Mouse (Mus musculus) T-cell, adult 2 months (primary cell): ENCODE results near the gene Ddx42.
A peak's percentile ranks its signal among the peaks of the same experiment; 100 is the strongest.

Experiments used
- DNase-seq: peaks from one replicate; pipeline ENCODE4 v3.0.0; 2022; ENCODE audit warnings: low spot score

The Ddx42 gene

DNA sequence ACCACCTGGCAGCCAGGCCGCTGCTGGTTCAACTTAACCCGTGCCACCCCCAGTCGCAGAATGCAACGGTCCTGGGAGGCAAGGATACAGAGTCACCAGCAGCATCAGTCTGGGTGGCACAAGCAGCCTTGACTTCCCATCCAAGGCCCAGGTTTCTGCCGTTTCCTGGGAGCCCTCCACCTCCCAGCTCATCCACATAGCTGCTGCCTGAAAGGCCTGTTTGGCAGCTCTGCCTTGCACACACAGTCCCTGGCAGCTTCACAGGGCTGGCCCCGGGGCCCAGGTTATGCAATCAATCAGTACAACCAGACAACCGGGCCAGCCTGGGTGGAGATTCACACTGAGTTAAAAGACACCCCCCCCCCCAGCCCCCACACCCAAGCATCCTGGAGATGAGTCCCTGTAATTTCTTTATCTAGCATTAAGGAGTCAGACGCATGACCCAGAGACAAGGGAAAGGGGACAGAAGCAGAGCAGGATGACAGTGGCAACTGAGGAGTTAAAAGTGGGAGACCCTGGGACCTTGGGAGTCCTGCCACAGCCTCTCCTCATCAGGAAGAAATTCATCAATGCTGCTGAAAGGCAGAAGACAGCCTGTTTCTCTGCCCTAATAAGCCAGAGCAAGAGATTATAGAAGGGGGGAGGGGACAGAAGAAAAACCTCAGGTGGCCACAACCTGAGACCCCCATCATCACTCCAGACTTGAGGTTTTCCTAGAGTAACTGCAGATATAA, 51.8 kb downstream of the Ddx42 start:
- DNase-seq, result no peak

DNA sequence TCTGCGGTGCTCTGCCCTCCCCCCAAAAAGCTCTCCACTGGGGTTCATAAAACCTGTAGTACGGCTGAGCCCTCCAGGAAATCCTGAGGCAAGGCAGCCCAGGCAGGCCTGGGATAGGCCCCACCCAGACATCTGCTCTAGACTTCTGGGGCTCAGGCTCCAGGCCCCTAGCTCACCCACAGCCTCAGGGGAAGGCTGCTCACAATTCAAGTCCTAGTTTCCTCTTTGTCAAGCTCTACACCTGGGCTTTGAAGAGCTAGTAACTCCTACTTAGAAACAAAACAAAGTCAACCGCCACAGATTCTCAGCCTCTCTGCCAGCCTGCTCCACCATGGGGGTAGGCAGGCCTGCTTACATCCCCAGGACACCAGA, 52.3 kb downstream of the Ddx42 start:
- peak; percentile 50 for DNase-seq

DNA sequence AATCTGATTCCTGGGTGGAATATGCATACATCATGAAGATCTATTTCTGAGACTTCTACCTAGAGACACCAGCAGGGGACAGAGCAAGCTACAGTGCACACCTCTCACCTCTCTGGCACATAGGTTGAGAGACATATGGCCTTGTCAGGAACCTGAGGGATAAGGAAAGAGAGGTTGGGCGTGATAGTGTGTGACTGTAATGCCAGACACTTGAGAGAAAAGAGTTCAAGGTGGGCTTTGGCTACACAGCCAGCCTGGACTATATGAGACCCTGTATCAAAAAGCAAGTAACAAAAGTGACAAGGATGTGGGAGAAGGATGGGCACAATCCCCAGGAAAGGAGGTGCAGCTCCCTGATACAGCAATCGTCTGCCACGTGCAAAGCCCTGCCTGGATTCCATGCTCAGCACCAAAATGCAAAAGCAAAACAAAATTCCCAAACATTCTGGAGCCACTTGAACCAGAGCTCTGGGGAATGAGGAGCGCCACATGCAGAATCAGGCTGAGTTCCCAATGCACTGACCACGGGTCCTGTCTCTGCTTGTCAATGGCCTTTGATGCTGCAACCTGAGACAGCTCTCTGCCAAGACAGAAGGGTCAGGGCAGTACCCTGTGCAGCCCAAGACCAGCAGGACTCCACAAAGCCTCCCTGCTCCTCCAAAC, 54.5 kb downstream of the Ddx42 start:
- DNase-seq, result no peak

DNA sequence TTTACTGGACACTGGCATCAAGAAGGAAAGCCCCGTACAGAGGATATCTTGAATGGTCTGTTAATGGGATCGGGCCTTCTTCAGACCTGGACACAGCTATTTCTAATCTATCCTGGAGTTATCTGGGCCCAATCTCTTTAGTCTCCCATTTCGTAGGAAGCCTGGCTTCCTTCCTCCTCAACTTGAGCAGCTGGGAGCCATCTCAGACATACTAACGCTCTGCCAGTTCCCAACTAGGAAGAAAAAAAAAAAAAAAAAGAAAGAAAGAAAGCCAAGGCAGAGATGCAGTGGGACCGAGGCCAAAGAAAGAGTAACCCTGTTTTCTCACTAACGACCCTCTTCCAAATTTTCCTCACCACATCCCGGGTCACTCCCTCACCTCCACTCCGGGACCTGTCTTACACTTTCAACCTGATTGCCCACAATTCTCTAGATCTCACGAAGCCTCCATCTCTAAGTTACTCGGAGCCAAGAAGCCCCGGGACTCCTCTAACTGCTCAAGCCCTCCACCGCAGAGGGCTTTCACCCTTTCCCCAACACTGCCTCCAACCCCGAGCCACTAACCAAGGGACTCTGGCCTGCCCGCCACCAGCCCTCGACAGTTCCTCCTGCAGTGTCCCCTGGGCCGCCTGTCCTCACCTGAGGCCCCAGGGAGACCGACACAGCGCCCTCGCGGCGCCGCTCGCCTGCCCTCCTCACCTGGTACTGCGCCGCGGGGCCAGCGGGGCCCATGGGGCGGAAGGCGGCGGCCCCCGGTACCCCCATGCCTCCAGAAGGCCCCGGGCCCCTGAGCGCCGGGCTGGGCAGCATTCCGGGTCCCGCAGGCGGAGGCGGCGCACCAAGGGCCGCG, 55.3 kb downstream of the Ddx42 start:
- no peak for DNase-seq

DNA sequence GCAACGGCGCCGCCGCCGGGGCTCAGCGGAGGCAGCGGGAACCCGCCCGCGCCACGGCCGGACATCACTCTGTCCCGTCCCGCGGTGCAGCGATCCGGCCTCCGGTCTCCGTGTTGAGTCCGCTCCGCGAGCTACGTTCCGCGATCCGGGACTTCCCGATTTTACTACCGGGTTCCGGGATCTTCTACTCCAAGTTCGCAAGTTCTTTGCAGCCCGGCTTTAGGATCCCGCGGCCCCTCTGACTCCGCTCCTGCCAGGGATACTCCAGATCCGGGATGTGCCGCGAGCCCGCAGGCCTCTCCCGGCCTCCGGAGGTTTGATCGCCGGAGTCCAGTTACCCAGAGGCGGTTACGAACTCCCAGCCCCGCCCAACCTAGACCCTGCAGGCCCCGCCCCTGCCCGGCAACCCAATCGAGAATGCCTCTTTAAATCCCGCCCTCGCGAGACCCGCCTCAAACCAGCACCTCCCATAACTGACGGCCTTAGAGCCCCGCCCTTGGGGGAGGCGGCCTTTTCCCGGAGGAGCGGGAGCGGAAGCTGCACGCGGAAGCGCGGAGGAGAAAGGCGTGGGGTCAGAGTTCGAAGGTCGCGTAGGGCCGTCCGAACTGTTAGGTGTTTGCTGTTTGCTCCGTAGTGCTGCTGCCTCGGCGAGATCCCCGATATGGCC, 56.1 kb downstream of the Ddx42 start, which contains the start of gene Smarcd2:
Smarcd2 (minus strand) TSS at position 329 of the 667 bp plus-strand sequence.
- DNase-seq, result peak; percentile 96

DNA sequence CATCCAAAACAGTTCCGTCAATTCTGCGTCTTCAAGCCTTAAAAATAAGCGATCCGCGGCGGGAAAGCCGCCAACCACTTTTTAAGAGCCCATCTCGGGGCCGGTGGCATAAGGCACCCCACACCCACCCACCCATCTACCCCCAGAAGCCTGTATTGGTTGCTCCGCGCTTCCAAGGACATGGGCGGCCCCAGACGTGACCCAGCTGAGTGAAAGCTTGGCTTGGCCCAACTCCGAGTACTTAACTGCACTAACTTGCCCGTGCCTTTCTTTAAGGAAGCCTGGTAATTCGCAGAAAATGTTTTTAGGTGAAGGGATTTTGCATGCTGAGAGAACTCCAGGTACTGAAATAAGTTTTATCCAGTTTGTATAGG, 56.6 kb downstream of the Ddx42 start:
- DNase-seq, result no peak

DNA sequence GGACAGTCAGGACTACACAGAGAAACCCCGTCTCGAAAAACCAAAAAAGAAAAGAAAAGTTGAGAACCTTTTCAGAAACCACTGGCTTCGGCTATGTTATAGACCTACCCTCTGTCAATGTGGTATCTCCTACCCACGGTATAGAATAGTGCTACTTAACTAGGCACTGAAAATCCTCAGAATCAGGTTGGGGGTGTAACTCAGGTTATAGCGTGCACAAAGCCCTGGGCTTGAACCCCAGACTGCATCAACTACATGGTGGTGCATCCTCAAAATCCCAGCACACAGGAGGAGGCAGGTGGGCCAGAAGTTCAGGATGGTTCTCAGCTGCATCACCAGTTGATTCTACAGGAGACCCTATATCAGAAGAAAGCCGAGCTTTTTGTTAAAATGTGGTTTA, 57.1 kb downstream of the Ddx42 start:
- DNase-seq, result no peak

DNA sequence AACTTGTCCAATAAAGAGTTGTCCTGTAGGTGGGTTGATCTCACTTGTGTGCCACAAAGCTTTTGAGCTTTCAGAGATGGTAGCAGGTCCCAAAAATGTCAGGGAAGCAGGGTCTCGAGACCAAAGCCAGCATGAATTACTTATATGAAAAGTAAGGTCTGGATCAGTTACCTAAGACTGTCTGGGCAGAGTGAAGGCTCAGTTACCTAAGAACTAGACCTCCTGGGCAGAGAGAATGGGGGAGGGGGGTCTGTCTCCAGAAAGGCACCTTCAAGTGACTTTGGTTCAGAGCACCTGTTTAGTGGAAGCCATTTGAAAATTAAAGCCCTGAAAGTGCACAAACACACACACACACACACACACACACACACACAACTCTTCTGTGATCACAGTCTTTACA, 57.6 kb downstream of the Ddx42 start:
- no peak for DNase-seq

DNA sequence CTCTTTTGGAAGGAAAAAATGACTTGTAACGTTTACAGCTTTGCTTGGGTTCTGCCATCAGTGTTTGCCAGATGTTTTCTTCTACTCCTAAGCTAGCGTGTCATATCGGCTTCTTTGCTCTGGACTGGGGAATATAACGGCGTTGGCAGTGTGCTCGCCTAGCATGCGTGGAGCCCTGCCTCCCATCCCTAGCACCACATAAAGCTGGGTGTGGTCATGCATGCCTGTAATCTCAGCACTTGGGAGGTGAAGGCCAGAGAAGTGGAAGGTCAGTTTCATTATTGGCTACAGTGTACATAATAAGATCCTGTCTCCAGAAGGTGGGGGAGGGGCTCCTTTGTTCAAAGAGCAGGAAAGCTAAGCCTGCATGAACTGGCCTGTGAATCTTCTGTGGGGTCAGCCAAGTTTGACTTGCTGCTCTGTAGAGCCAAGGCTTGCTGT, 58.3 kb downstream of the Ddx42 start:
- no peak for DNase-seq

DNA sequence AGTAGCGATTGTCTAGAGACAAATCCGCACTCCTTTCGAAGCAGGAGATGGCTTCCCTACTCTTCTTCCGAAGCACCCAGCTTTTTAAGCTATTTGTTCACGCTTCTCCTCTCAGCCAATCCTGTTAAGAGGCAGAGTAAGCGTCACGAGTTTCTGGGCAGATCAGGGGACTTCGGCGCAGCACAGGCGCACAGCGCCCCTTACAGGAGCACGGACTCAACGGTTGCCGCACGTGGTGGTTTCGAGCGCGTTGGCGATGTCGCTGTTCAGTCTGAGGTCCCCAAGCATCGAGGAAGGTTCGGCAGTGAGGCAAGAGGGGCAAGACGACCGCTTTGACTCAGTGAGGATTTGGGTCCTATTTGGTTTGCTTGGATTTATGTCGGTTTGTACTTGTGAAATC, 59.7 kb downstream of the Ddx42 start, which contains the start of gene Tcam1:
Tcam1 (plus strand) TSS at position 219 of the 400 bp plus-strand sequence.
- peak; percentile 95 for DNase-seq

DNA sequence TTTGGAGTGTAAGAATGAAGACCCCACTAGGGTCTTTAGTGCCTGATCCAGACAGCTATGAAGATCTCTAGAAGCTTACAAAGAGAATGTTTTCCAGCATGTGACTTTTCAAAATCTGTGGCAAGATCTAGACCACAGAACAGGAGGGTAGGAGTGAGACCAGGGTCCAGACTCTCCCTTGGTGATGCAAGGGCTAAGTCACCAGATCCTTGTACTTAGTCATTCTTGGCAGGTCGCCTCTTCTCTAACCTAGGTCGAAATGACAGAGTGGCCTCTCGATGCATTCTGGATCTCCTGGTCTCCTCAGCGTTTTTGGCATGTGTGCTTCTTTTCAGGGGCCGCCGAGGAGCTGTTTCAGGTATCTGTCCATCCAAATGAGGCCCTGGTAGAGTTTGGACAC, 65.7 kb downstream of the Ddx42 start:
- no peak for DNase-seq

DNA sequence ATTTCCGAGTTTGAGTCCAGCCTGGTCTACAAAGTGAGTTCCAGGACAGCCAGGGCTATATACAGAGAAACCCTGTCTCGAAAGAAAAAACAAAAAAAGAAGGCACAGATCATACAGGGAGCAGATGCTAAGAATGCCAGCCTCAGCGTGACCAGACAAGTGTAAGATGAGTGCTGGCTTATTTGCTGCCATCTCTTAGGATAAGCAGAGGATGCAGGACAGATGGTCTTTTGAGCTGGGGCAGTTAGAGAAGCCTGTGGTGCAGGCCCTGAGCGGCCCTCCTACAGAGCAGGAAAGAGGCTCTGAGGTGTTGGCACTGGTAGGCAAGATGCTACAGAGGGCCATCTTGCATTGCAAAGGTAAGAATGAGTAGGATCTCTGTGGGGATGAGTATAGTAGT, 66.6 kb downstream of the Ddx42 start:
- DNase-seq, result no peak

DNA sequence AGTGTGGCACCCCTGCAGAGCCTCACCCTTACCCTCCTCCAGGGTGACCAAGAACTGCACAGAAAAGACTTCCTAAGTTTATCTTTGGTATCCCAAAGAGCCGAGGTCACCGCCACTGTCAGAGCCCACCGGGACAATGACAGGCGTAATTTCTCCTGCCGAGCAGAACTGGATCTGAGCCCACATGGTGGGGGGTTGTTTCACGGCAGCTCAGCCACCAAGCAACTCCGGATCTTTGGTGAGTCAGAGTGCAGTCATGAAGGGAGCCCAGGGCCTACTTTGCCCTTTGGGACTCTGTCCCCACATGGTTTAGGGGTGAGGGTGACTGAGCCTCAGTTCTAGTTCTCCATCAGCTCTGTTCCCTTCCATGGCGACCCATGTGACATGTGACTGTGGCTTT, 67.4 kb downstream of the Ddx42 start:
- no peak for DNase-seq

DNA sequence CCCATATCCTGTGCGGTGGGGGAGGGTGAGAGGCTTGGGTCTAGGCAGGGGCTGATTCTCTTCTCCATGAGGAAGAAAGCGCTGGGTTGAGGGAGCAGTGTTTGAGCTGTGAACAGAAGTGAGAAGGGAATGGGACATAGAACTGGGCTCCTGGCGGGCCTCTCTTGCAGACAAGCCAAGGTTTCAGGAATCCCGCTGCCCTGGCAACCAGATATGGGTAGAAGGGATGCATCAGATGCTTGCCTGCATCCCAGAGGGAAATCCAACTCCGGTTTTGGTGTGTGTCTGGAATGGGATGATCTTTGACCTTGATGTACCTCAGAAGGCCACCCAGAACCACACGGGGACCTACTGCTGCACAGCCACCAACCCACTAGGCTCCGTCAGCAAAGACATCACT, 69.5 kb downstream of the Ddx42 start:
- DNase-seq, result no peak

DNA sequence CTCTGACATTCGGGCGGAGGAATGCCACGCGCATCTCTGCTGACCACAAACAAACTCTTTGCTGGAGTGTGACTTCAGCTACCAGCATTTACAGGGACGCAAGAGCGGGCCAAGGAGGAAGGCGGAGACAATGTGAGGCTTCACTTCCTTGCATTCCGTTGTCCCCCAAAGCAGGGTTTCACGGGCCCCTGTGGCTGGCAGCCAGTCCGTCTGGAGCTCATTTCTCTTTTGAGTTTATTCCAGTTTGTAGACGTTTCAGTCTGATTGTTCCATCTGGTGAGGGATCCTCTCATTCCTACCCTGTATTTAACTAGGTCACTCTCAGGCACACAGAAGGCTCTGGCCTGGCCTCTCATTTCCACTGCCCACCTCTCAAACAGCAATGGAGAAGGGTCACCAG, 70.3 kb downstream of the Ddx42 start:
- DNase-seq, result no peak

DNA sequence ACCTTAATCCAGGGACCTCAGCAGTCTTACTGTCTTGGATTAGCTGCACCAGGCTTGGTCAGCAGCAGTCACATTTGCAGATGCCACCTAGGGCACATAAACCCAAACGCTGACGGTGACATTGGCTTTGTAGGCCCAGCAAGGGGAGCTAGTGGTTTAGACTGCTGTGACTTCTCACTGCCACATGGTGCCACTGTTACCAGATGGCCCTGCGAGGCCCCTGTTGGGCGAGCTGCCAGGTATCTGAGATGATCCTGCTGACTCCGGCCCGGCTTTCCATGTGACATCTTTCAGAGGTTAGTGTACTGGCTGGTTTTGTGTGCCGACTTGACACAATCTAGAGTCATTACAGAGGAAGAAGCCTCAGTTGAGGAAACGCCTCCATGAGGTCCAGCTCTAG, 72.6 kb downstream of the Ddx42 start:
- peak; percentile 13 for DNase-seq

DNA sequence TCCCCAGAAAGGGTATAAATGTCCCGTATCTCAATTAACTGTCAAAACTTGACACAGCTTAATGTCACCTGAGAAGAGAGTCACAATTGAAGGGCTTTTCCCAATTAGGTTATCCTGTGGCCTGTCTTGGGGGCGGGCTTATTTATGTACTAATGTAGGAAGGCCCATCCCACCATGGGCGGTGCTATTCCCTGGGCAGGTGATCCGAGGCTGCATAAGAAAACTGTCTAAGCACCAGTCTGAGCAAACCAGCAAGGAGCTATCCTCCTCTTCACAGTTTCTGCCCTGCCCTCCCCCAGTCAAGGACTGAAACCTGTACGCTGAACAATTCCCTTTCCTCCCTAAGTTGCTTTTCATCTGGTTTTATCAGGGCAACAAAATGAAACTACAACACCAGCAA, 73.7 kb downstream of the Ddx42 start:
- DNase-seq, result no peak

DNA sequence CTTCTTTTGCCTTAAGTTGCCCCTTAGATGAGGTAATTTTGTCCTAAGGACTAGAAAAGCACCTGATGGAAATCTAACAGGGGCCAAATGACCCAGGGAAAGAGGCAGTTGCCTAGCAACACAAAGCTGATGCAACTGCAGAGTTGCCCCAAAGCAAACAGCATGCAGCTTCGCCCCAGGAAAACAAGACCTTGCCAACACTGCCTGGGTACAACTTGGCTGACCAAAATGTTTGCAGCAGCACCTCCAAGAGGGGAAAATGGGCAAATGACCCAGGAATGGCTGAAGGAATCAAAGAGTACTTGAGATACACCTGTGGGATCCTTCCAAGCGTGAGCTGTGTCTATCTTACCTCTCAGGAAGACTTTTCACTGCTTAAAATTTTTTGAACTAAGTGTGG, 75.1 kb downstream of the Ddx42 start:
- no peak for DNase-seq
